Mouse (Mus musculus): Measurements from ENCODE around the gene Nup107. TPM values are rescaled to one million over a fixed set of nuclear protein-coding genes. Genes with fewer than 3 reads are reported as not detected.
A peak's percentile ranks its signal among the peaks of the same experiment; 100 is the strongest.
"Not testable (repeated sequence)": the region's sequence is repeated elsewhere in the genome, so short reads cannot be mapped to it uniquely, and the experiment has no call there.

Gene Nup107
- polyA plus RNA-seq, 1 experiment, result 3.6 TPM

DNA sequence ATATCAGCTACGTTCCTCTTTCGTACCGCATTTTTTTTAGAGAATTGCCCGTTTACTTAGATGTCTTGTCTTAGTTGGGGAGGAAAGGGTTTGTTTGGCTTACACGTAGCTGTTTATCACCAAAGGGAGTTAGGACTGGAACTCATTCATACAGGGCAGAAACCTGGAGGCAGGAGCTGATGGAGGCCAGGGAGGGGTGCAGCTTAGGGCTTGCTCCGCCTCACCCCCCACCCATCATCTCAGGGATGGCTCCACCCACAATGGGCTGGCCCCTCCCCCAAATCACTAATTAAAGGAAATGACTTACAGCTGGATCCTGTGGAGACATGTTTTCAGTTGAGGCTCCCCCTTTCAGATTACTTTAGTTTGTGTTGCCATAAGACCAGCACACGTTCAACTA, 44.8 kb downstream of the Nup107 start:
- no peak overlapping the region for H3K4me3 ChIP-seq (ENCODE audit: insufficient read depth, low read depth, low read length)
- H3K27ac ChIP-seq (replicated peaks; ENCODE audit: low read depth, low read length), result no peak overlapping the region
- peaks cover 2% of the 10 kb centered on the region for H3K4me1 ChIP-seq (ENCODE audit: control insufficient read depth, insufficient read depth, insufficient read length, low read length)

DNA sequence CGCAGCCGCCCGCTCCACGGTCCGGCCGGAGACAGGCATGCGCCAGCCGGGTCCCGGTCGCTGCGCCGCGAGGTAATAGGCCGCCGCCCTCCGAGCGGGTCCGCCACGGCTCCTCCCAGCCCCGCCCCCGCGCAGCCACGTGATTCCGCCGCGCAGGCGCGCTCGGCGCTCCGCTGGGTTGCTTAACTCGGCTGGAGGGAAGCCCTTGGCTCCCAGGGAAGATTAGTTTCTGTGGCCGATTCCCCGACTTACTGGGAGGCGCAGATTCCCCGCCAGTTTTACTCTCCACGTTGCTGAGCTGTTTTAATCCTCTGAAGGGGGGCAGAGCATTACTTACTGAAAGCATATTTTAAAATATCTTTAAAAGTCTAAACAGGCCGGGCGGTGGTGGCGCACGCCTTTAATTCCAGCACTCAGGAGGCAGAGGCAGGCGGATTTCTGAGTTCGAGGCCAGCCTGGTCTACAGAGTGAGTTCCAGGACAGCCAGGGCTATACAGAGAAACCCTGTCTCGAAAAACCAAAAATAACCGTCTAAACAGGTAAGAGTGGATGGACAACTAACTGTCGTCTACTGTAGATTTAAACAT, 46.1 kb downstream of the Nup107 start, which contains the start of gene Slc35e3:
Gene Slc35e3 (minus strand): TSS at position 69 of the 587 bp plus-strand sequence.
- H3K4me3 ChIP-seq (ENCODE audit: insufficient read depth, low read depth, low read length), result peak within 1 kb of the TSS; percentile 69
- peak within 1 kb of the TSS; percentile 33 for H3K27ac ChIP-seq (replicated peaks; ENCODE audit: low read depth, low read length)
- H3K4me1 ChIP-seq (ENCODE audit: control insufficient read depth, insufficient read depth, insufficient read length, low read length), result peaks cover 2% of the 10 kb centered on the region

DNA sequence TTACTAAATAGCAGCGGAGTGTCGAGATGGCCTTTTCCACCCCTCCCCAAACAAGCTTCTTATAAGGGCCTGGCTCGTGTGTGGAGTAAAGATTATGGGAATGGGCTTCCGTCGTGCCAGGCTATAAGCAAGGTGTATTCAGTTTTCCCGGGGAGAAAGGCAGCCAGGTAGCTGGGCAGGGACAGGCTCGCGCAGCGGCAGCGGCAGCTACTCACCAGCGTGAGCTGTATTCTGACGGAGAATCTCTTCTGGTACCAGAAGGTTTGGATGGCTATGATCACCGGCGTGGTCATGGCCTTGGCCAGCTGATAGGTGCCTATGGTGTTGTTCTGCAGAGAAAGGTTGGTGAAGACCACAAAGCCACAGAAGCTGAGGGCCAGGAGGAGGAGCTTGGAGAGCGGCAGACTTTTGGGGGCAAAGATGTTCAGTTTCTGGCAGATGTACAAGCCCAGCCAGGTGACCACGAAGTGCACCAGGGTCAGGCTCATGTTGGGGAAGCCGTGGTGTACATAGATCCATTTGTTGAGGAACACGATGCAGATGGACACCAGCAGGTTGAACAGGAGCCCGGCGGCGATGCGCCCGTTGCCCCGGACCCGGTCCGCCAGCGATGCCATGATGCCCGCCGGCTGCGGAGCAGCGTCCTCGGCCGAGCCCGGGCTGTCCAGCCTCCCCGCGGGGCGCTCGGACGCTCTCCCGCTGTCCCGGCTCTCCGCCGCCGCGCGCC, 46.8 kb downstream of the Nup107 start:
- H3K4me1 ChIP-seq (ENCODE audit: control insufficient read depth, insufficient read depth, insufficient read length, low read length); H3K27ac ChIP-seq (replicated peaks; ENCODE audit: low read depth, low read length): not testable (repeated sequence)
- peak overlapping the region; percentile 69 for H3K4me3 ChIP-seq (ENCODE audit: insufficient read depth, low read depth, low read length)

DNA sequence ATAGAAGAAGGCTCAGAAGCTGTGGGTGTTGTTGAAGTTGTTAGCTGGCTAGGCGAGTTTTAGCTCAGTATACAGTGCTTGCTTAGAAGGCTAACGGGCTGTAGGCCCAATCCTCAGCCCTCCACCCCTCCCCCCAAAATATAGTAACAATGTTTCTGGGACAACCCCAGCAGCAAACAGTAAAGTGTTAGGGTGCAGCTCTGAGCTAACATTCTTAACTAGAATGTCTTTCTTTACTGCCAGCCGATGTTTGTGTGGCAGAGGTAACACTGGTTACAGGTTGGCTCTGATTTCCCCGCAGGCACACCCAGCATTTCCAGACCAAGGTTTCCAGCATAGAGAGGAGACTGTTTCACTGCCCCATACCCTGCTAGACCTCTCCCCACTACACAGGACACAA, 48.6 kb downstream of the Nup107 start:
- peaks cover 2% of the 10 kb centered on the region for H3K4me1 ChIP-seq (ENCODE audit: control insufficient read depth, insufficient read depth, insufficient read length, low read length)
- H3K4me3 ChIP-seq (ENCODE audit: insufficient read depth, low read depth, low read length), result no peak overlapping the region
- peak overlapping the region; percentile 22 for H3K27ac ChIP-seq (replicated peaks; ENCODE audit: low read depth, low read length)

DNA sequence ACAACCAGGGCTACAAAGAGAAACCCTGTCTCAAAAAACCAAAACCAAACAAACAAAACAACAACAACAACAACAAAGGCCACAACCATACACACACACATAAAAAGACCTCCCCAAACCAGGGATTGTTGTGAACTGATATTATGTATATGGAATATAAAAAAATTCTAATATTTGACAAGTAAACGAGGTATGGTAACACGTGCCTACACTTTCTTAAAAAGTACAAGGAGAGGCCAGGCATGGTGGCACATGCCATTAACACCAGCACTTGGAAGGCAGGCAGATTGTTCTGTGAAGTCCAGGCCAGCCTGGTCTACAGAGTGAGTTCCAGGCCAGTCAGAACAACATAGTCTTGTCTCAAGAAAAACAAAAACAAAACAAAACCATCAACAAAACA, 49.3 kb downstream of the Nup107 start:
- no peak overlapping the region for H3K4me3 ChIP-seq (ENCODE audit: insufficient read depth, low read depth, low read length)
- peaks cover 2% of the 10 kb centered on the region for H3K4me1 ChIP-seq (ENCODE audit: control insufficient read depth, insufficient read depth, insufficient read length, low read length)
- no peak overlapping the region for H3K27ac ChIP-seq (replicated peaks; ENCODE audit: low read depth, low read length)

DNA sequence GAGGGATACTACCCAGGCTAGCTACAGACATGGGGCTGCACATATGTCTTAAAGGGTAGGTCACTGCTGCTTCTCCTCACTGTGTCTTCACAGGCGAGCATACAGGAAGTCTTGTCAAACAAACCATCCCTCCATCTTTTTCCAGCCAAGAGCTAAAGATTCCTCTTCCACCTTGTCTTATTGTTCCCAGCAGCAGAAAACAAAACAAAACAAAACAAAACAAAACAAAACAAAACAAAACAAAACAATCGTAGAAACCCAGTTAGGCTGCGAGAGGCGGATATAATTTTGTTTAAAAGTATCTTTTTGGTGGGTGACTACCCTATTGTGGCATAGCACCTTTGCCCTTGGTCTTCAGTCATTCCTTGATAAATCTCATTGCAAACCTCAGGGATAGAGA, 49.9 kb downstream of the Nup107 start:
- Histone ChIP-seq H3K4me3 (ENCODE audit: insufficient read depth, low read depth, low read length) (no peak overlapping the region), H3K27ac (replicated peaks; ENCODE audit: low read depth, low read length) (no peak overlapping the region)

DNA sequence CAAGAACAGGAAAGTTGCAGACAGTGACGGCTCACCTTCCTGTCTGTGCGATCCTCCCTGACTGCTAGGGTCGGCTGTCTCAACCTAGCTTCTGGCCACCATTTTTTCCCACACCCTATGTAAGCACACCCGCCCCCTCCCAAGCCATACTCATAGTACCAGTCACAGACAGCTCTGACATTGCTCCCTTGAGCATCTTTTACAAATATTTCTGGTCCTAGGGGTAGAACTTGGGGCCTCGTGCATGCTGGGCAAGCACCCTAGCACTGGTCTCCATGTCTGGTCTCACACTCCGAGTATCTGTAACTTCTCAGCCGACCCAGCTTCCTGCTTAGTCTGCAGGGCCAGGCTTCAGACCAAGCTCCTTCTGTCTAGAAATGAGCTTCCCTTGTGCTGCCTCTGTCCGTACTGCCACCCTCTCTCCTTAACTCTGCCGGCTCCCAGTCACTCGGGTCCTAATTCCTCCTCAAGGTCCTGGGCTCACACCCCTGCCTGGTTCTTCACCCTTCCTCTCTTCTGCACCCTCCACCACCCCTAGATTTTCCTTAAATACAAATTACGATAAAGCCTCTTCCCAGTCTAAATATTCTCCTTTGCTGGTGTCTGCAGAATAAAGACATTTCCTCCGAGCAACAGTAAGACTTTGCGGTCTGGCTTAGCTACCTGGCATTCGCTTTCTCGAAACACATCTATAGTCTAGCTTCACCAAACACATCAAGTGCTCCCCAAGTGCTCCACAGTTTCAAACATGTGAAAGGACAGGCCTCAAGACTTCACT, 50.6 kb downstream of the Nup107 start:
- H3K27ac ChIP-seq (replicated peaks; ENCODE audit: low read depth, low read length), result no peak overlapping the region
- H3K4me3 ChIP-seq (ENCODE audit: insufficient read depth, low read depth, low read length), result no peak overlapping the region
- H3K4me1 ChIP-seq (ENCODE audit: control insufficient read depth, insufficient read depth, insufficient read length, low read length), result peaks cover 2% of the 10 kb centered on the region

More for the DNA sequence above, 49.9 kb downstream of the Nup107 start:
- peaks cover 2% of the 10 kb centered on the region for H3K4me1 ChIP-seq (ENCODE audit: control insufficient read depth, insufficient read depth, insufficient read length, low read length)

DNA sequence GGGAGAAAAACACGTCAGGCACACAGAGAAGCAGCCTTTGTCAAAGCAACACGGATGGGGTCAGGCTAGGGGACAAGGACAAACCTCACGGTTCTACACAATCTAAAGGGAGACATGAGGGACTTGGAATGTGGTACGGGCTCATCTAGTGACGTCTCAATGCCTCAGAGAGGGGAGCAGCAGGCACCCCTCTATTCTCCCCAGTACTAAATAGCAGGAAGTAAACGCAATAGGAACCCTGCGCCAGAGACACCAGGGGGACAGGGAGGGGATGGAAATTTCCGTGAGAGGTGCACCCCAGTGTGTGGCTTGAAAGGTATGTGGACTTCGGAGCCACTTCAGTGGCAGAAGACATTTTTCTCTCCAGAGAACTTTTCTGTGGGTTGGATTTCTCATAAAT, 51.6 kb downstream of the Nup107 start:
- Histone ChIP-seq H3K4me3 (ENCODE audit: insufficient read depth, low read depth, low read length) (no peak overlapping the region), H3K27ac (replicated peaks; ENCODE audit: low read depth, low read length) (no peak overlapping the region), H3K4me1 (ENCODE audit: control insufficient read depth, insufficient read depth, insufficient read length, low read length) (peaks cover 2% of the 10 kb centered on the region)

DNA sequence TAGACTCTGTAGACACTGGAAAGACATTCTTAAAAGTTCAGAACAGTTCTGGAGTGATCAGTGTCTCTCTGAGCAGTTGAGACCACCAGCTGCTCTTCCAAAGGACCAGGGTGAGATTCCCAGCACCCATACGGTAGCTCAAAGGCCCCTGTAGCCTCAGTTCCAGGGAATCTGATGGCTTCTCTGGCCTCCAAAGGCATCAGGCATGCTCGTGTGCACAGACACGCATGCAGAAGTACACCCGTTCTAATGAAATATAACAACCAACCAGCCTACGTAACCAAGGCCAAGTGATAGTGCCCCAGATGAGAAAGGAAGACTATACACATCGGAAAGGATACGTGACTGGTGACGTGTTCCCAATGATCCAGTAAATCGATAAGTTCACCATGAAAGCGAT, 52.3 kb downstream of the Nup107 start:
- Histone ChIP-seq H3K4me3 (ENCODE audit: insufficient read depth, low read depth, low read length) (no peak overlapping the region), H3K4me1 (ENCODE audit: control insufficient read depth, insufficient read depth, insufficient read length, low read length) (peaks cover 2% of the 10 kb centered on the region), H3K27ac (replicated peaks; ENCODE audit: low read depth, low read length) (no peak overlapping the region)

DNA sequence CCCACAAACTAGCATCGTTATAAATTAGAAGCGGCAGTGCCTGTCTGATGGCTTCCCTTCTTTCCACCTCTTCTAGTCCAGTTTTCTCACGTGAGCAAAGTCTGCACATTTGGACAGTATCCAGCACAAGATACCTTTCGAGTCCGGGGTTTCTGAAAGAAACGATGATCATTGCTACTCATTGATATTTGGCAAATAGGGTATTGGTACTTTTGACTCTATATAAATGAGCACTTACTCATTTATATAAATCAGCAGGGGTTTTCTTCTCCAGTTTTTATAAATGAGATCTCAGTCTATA, 52.9 kb downstream of the Nup107 start:
- no peak overlapping the region for H3K27ac ChIP-seq (replicated peaks; ENCODE audit: low read depth, low read length)
- no peak overlapping the region for H3K4me3 ChIP-seq (ENCODE audit: insufficient read depth, low read depth, low read length)

DNA sequence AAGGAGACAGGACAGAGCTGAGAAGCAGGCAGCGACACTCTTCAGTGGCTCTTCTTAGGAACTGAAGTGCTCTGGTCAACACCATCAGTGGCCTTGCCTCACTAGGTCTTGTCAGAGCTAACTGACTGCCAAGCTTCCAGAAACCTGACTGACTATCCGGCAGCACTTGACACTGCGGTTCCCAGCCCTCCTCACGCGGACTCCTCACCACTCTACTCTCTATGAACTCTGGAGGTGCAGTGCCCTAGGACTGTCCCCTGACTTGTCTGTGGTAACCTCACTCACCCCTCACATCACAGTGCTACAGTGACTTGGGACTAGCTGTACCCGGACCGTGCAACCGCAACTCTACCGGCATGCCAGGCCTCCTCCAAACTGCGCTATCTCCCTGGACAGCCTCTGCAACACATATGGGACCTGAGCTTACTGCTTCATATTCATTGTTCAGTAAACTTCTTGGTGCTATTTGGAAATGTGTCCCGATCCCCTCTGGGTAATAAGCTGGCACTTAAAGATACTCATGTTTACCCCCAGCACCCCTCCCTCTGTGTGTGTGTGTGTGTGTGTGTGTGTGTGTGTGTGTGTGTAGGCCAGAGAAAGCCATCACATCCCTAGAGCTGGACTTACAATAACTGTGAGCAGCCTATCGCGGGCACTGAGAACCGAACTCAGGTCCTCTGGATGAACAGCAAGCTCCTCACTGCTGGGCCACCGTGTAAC, 53.4 kb downstream of the Nup107 start:
- no peak overlapping the region for H3K4me3 ChIP-seq (ENCODE audit: insufficient read depth, low read depth, low read length)

More for the DNA sequence above, 52.9 kb downstream of the Nup107 start:
- peaks cover 2% of the 10 kb centered on the region; the same call in 1 of the 2 replicates for H3K4me1 ChIP-seq (ENCODE audit: control insufficient read depth, insufficient read depth, insufficient read length, low read length)

DNA sequence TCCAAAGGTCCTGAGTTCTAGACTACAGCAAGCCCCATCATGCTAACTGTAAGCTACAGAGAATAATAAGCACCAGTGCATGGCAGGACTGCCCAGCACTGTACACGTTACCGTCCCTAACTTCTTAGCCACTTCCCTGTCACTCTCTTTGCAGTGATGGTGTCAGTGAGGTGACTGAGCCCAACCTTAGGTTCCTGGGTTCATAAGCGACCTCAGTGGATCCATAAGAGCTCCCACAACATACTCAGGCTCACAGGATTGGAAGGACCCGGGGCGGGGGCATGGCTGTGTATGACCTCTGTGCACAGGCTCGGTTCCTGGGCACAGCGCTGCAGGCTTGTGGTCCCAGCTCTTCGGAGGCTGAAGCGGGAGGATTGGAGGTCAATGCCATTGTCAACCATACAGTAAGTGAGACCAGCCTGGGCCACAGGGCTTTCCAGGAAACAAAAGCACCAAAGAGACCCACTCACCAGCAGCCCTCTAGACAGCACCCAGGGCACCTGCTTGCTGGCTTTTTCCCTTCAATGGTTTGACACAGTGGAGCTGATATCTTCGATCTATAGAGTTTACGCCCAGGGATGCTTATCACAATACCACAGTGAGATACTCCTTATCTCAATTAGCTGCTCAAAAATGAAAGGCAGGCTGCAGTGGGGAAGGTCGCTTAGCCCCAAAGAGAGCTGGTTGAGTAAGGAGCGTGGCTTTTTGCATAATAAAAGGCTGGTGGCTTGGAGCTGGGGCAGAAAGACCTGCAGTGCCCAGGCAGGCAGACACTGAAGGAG, 54.2 kb downstream of the Nup107 start:
- no peaks in the 10 kb centered on the region for H3K4me1 ChIP-seq (ENCODE audit: control insufficient read depth, insufficient read depth, insufficient read length, low read length)
- H3K4me3 ChIP-seq (ENCODE audit: insufficient read depth, low read depth, low read length), result no peak overlapping the region
- H3K27ac ChIP-seq (replicated peaks; ENCODE audit: low read depth, low read length), result no peak overlapping the region

More for the DNA sequence above, 53.4 kb downstream of the Nup107 start:
- H3K27ac ChIP-seq (replicated peaks; ENCODE audit: low read depth, low read length), result no peak overlapping the region
- peaks cover 2% of the 10 kb centered on the region; the same call in 1 of the 2 replicates for H3K4me1 ChIP-seq (ENCODE audit: control insufficient read depth, insufficient read depth, insufficient read length, low read length)

DNA sequence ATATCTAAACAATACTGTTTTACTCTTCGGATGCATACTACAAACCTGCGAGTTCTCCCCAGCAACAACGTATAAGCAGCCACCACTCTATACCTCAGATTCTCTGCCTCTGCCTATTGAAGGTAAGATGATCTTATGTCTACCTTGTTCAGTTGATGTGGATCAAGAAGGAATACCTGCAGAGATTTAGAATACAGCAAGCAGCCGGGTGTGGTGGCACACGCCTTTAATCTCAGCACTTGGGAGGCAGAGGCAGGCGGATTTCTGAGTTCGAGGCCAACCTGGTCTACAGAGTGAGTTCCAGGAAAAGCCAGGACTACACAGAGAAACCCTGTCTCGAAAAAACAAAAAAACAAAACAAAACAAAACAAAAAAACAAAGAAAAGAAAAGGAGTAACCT, 55.0 kb downstream of the Nup107 start:
- H3K4me1 ChIP-seq (ENCODE audit: control insufficient read depth, insufficient read depth, insufficient read length, low read length); H3K4me3 ChIP-seq (ENCODE audit: insufficient read depth, low read depth, low read length); H3K27ac ChIP-seq (replicated peaks; ENCODE audit: low read depth, low read length): not testable (repeated sequence)

DNA sequence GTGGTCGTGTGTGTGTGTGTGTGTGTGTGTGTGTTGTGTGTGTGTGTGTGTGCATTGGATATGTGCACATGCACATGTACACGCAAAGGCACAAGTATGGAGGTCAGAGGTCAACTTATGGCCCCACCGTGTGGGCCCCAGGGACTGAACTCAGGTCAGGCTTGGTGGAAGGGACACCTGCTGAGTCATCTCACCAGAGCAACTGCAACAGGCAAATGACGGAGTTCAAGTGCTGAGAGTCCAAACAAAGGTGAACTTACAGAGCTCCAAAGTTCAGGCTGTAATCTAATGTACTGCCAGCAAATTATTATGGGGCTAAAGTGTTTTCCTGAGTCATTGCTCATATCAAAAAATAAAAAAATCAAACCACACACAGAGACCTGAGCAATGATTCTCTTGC, 55.4 kb downstream of the Nup107 start:
- Histone ChIP-seq H3K27ac (replicated peaks; ENCODE audit: low read depth, low read length) (no peak overlapping the region), H3K4me1 (ENCODE audit: control insufficient read depth, insufficient read depth, insufficient read length, low read length) (no peaks in the 10 kb centered on the region), H3K4me3 (ENCODE audit: insufficient read depth, low read depth, low read length) (no peak overlapping the region)
